Mouse (Mus musculus): ENCODE measurements around the gene Rsrc1.

GRCm38 (mm10) chr3:67280247-67280646 lies 299.1 kb downstream of the Rsrc1 start:
- no peak for TF ChIP-seq CTCF (IDR thresholded peaks at IDR 0.05; ENCODE audit: low read depth)
- 0 out of 2 replicates have a peak, but pooled peaks have one; percentile 22 for TF ChIP-seq EP300 (IDR thresholded peaks at IDR 0.05; ENCODE audit: low read depth)

Measured in liver, embryonic 14.5 days (tissue).